Mouse (Mus musculus): ENCODE measurements around the gene Gm49345. TPM values are rescaled to one million over a fixed set of nuclear protein-coding genes. Genes with fewer than 3 reads are reported as not detected.

Gm49345 gene
- total and polyA plus RNA-seq, 3 experiments = 2.6 to 5.9 TPM; not detected in 1

GRCm38 (mm10) chr13:67610108-67610507 lies 27.5 kb downstream of the Gm49345 start:
- Histone ChIP-seq H3K4me1 (ENCODE audit: insufficient read depth, low read depth, low read length) (no peaks in the 10 kb centered on the region), H3K27me3 (ENCODE audit: insufficient read depth, low read length) (no peaks in the 10 kb centered on the region), H3K36me3 (replicated peaks) (no peaks in the 10 kb centered on the region), H3K4me3 (ENCODE audit: low read depth, low read length) (no peak overlapping the region), H3K9me3 (replicated peaks) (peaks cover 2% of the 10 kb centered on the region; the same call in 1 of the 2 replicates)
- no peak for TF ChIP-seq CTCF (IDR thresholded peaks at IDR 0.05; ENCODE audit: low read depth, low read length)
- no peak for TF ChIP-seq POLR2AphosphoS5 (IDR thresholded peaks at IDR 0.05; ENCODE audit: insufficient replicate concordance, low read depth, low read length)
- TF ChIP-seq GATA2 (IDR thresholded peaks at IDR 0.05; ENCODE audit: borderline replicate concordance, low read depth, low read length) = no peak
- TF ChIP-seq TAL1 (conservative IDR thresholded peaks at IDR 0.05; ENCODE audit: low read depth, low read length) = no peak
- no peak for TF ChIP-seq GATA1 (IDR thresholded peaks at IDR 0.05; ENCODE audit: borderline replicate concordance, low read length)
- no peak; the same call in 1 of the 2 replicates for ATAC-seq (ENCODE audit: extremely low read depth, insufficient number of reproducible peaks, low FRiP score, poor library complexity, severe bottlenecking)
- DNase-seq (ENCODE audit: low spot score) = no peak

- peak; percentile 80 for ATAC-seq (ENCODE audit: extremely low read depth, insufficient number of reproducible peaks, low FRiP score, poor library complexity, severe bottlenecking)
- Histone ChIP-seq H3K4me3 (ENCODE audit: low read depth, low read length) (peak within 1 kb of the TSS; percentile 69), H3K9me3 (replicated peaks) (peaks cover 2% of the 10 kb centered on the region; the same call in 1 of the 2 replicates), H3K36me3 (replicated peaks) (no peaks in the 10 kb centered on the region), H3K27me3 (ENCODE audit: insufficient read depth, low read length) (no peaks in the 10 kb centered on the region), H3K4me1 (ENCODE audit: insufficient read depth, low read depth, low read length) (no peaks in the 10 kb centered on the region)
- TF ChIP-seq GATA2 (IDR thresholded peaks at IDR 0.05; ENCODE audit: borderline replicate concordance, low read depth, low read length) = no peak
- no peak for TF ChIP-seq POLR2AphosphoS5 (IDR thresholded peaks at IDR 0.05; ENCODE audit: insufficient replicate concordance, low read depth, low read length)
- TF ChIP-seq GATA1 (IDR thresholded peaks at IDR 0.05; ENCODE audit: borderline replicate concordance, low read length) = no peak
- no peak for TF ChIP-seq TAL1 (conservative IDR thresholded peaks at IDR 0.05; ENCODE audit: low read depth, low read length)
- no peak for TF ChIP-seq CTCF (IDR thresholded peaks at IDR 0.05; ENCODE audit: low read depth, low read length)
- peak; percentile 3 for DNase-seq (ENCODE audit: low spot score)
Measured at GRCm38 (mm10) chr13:67609066-67609876, 28.3 kb downstream of the Gm49345 start, which contains the start of gene Zfp729b. Gene Zfp729b, minus strand, starts transcription at chr13:67609707.

DNA sequence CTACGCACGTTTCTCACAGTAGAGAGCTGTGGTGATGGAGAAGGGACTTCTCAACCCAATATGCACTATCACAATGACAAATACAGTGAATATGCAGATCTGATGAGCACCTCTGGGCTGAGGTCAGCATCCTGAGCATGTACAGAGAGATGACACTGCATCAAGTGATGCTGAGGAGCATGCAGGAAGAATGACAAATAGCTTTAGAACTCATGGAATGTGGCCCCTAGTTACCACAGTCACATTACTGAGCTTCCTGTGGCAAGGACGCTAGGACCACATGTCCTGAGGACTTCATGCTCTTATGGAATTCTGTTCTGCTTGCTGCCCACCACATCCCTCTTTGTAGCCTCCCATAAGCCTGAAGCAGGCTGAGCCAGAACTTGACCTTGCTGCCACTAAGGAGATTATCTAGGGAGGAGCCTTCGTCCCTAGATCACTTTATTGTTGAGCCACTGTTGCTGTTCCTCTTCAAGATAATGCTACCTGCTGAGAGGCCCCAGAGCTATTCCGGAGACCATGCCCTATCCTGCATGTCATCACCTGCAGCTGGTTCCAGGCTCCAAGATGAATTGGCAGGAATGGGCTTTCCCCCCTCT lies 64.9 kb downstream of the Gm49345 start:
- H3K4me1 ChIP-seq (ENCODE audit: insufficient read depth, low read depth, low read length) = no peaks in the 10 kb centered on the region
- DNase-seq (ENCODE audit: low spot score) = no peak
- H3K4me3 ChIP-seq (ENCODE audit: low read depth, low read length) = no peak overlapping the region
- TF ChIP-seq POLR2AphosphoS5 (IDR thresholded peaks at IDR 0.05; ENCODE audit: insufficient replicate concordance, low read depth, low read length) = no peak
- H3K27me3 ChIP-seq (ENCODE audit: insufficient read depth, low read length) = no peaks in the 10 kb centered on the region
- H3K9me3 ChIP-seq (replicated peaks) = no peaks in the 10 kb centered on the region
- no peak for ATAC-seq (ENCODE audit: extremely low read depth, insufficient number of reproducible peaks, low FRiP score, poor library complexity, severe bottlenecking)
- no peaks in the 10 kb centered on the region for H3K36me3 ChIP-seq (replicated peaks)

DNA sequence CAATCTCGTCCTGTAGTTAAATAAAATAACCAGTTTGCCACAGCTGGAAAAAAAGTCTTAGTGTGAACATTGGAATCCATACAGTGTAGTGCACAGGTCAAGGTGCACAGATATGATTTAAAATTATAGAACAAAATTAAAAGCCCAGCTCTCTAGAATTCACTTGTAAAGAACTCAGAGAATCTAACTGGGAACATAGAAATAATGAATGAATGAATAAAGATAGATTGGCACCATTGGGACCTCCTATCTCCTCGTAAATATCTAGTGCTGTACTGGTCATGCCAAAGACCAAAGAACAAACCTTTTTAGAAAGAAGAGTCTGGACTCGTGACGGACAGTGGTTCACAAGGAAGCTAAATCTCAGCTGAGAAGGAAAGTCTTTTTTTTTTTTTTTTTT lies 83.8 kb downstream of the Gm49345 start, which contains the start of gene Zfp748:
Zfp748 (minus strand) TSS at position 101 of the 400 bp plus-strand sequence.
- peaks cover 20% of the 10 kb centered on the region for H3K4me1 ChIP-seq (ENCODE audit: insufficient read depth, low read depth, low read length)
- no peaks in the 10 kb centered on the region for H3K9me3 ChIP-seq (replicated peaks)
- DNase-seq (ENCODE audit: low spot score) (no peak), ATAC-seq (ENCODE audit: extremely low read depth, insufficient number of reproducible peaks, low FRiP score, poor library complexity, severe bottlenecking) (no peak)
- H3K36me3 ChIP-seq (replicated peaks) = peaks cover 11% of the 10 kb centered on the region
- no peak for TF ChIP-seq GATA2 (IDR thresholded peaks at IDR 0.05; ENCODE audit: borderline replicate concordance, low read depth, low read length)
- TF ChIP-seq TAL1 (conservative IDR thresholded peaks at IDR 0.05; ENCODE audit: low read depth, low read length) = no peak
- no peak for TF ChIP-seq CTCF (IDR thresholded peaks at IDR 0.05; ENCODE audit: low read depth, low read length)
- TF ChIP-seq POLR2AphosphoS5 (IDR thresholded peaks at IDR 0.05; ENCODE audit: insufficient replicate concordance, low read depth, low read length) = no peak
- TF ChIP-seq GATA1 (IDR thresholded peaks at IDR 0.05; ENCODE audit: borderline replicate concordance, low read length) = no peak
- H3K27me3 ChIP-seq (ENCODE audit: insufficient read depth, low read length) = no peaks in the 10 kb centered on the region
- H3K4me3 ChIP-seq (ENCODE audit: low read depth, low read length) = peak within 1 kb of the TSS; percentile 92

DNA sequence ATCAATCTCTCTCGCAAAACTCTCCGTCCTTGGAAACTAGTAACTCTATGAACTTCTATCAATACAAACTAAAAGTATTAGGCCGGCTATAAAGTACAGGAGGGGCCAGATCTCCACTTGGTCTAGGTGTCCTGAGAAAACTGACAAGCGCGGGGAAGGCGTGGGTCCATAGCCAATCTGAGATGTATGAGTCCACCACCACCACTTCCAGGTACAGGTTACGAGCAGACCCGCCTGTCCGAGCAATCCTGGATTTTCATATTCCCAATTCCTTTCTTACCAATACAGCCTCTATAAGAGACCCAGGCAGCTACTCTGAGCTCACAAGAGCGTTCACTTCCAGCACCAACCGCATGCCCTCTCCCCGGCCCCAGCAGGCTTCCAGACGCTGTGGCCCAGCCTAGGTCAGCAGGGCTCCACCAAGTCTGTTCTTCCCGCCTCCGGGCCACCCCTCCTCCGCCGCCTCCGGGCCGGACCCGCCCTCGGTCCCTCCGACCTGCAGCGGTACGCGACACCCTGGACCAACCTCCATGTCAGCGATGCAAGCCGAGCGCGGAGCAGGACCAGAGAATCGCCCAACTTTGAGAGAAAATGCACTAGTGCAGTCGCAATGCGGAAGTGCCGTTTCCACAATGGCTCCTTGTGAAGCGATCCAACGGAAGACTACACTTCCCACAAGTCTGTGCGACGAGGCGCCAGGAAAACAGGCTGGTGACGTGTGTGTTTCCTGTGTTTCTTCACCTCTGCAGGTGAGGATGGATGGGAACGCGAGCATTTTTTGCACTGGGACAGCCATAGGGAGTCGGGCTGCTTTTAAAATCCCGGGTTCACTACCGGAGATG lies 84.8 kb downstream of the Gm49345 start:
- Histone ChIP-seq H3K4me3 (ENCODE audit: low read depth, low read length) (peak overlapping the region; percentile 92), H3K36me3 (replicated peaks) (peaks cover 16% of the 10 kb centered on the region), H3K9me3 (replicated peaks) (no peaks in the 10 kb centered on the region), H3K27me3 (ENCODE audit: insufficient read depth, low read length) (no peaks in the 10 kb centered on the region), H3K4me1 (ENCODE audit: insufficient read depth, low read depth, low read length) (peaks cover 22% of the 10 kb centered on the region)
- DNase-seq (ENCODE audit: low spot score) (peak; percentile 69), ATAC-seq (ENCODE audit: extremely low read depth, insufficient number of reproducible peaks, low FRiP score, poor library complexity, severe bottlenecking) (peak; percentile 94)
- TF ChIP-seq TAL1 (conservative IDR thresholded peaks at IDR 0.05; ENCODE audit: low read depth, low read length) = no peak
- TF ChIP-seq CTCF (IDR thresholded peaks at IDR 0.05; ENCODE audit: low read depth, low read length) = no peak
- TF ChIP-seq GATA2 (IDR thresholded peaks at IDR 0.05; ENCODE audit: borderline replicate concordance, low read depth, low read length) = no peak
- TF ChIP-seq GATA1 (IDR thresholded peaks at IDR 0.05; ENCODE audit: borderline replicate concordance, low read length) = no peak

- Histone ChIP-seq H3K36me3 (replicated peaks) (peaks cover 54% of the 10 kb centered on the region), H3K9me3 (replicated peaks) (peaks cover 12% of the 10 kb centered on the region; the same call in 1 of the 2 replicates), H3K4me1 (ENCODE audit: insufficient read depth, low read depth, low read length) (peaks cover 9% of the 10 kb centered on the region), H3K4me3 (ENCODE audit: low read depth, low read length) (no peak overlapping the region), H3K27me3 (ENCODE audit: insufficient read depth, low read length) (no peaks in the 10 kb centered on the region)
- DNase-seq (ENCODE audit: low spot score) = no peak
- ATAC-seq (ENCODE audit: extremely low read depth, insufficient number of reproducible peaks, low FRiP score, poor library complexity, severe bottlenecking) = no peak
- TF ChIP-seq GATA2 (IDR thresholded peaks at IDR 0.05; ENCODE audit: borderline replicate concordance, low read depth, low read length) (no peak), POLR2AphosphoS5 (IDR thresholded peaks at IDR 0.05; ENCODE audit: insufficient replicate concordance, low read depth, low read length) (no peak), TAL1 (conservative IDR thresholded peaks at IDR 0.05; ENCODE audit: low read depth, low read length) (no peak), GATA1 (IDR thresholded peaks at IDR 0.05; ENCODE audit: borderline replicate concordance, low read length) (no peak), CTCF (IDR thresholded peaks at IDR 0.05; ENCODE audit: low read depth, low read length) (no peak)
Measured at GRCm38 (mm10) chr13:67545941-67546340, 91.6 kb downstream of the Gm49345 start.
